Mouse (Mus musculus) kidney, embryonic 14.5 days (tissue): ENCODE data around the gene Rpl18. TPM values are rescaled to one million over a fixed set of nuclear protein-coding genes. Genes with fewer than 3 reads are reported as not detected.

Source experiments
- ATAC-seq: fragments of 200-750 bp; cut with Nextera tagmentation; 2 replicates; pipeline ENCODE4 v1.8.0; 2017; ENCODE audit warnings: moderate number of reproducible peaks, mild to moderate bottlenecking, moderate TSS enrichment, moderate library complexity; ENCODE audit not compliant: low FRiP score, low TSS enrichment
- H3K27ac ChIP-seq: fragments of 300-500 bp; sonication (generic); 2 replicates; pipeline ENCODE4 v1.5.1; 2014; ENCODE audit warnings: low read depth, mild to moderate bottlenecking, low read length, moderate library complexity, mixed read lengths
- H3K27me3 ChIP-seq: fragments of 300-500 bp; sonication (generic); 2 replicates; pipeline ENCODE4 v1.6.1; 2014; ENCODE audit warnings: mild to moderate bottlenecking, low read length; ENCODE audit not compliant: control insufficient read depth, insufficient read depth
- H3K36me3 ChIP-seq: fragments of 300-500 bp; sonication (generic); 2 replicates; pipeline ENCODE4 v1.6.1; 2014; ENCODE audit warnings: low read length, mixed read lengths; ENCODE audit not compliant: control insufficient read depth, insufficient read depth
- H3K4me1 ChIP-seq: fragments of 300-500 bp; sonication (generic); 2 replicates; pipeline ENCODE4 v1.6.1; 2014; ENCODE audit warnings: low read length, mixed read lengths; ENCODE audit not compliant: control insufficient read depth, insufficient read depth
- H3K4me2 ChIP-seq: fragments of 300-500 bp; sonication (generic); replicated peaks from 2 replicates; pipeline ENCODE4 v1.6.1; 2014; ENCODE audit warnings: low read depth, mild to moderate bottlenecking, low read length
- H3K4me3 ChIP-seq: fragments of 300-500 bp; sonication (generic); 2 replicates; pipeline ENCODE4 v1.5.1; 2014; ENCODE audit warnings: mild to moderate bottlenecking, low read length
- H3K9ac ChIP-seq: fragments of 300-500 bp; sonication (generic); 2 replicates; pipeline ENCODE4 v1.6.1; 2014; ENCODE audit warnings: low read depth, mild to moderate bottlenecking, low read length, moderate library complexity
- H3K9me3 ChIP-seq: fragments of 300-500 bp; sonication (generic); 2 replicates; pipeline ENCODE4 v1.6.1; 2016; ENCODE audit warnings: low read length; ENCODE audit not compliant: control insufficient read depth
- WGBS: fragments of 180-500 bp; shearing (Covaris S2); extraction: QIAGEN DNeasy Blood & Tissue Kit; methylation state at CpG from one replicate; pipeline ENCODE4 v1.1.7; 2014; 5-methylcytosine and 5-hydroxymethylcytosine counted together
- polyA plus RNA-seq: library from polyadenylated mRNA; unstranded; fragments of >200 nt; fragmentation: Nextera tagmentation; extraction: Ambion mirVana; gene quantifications from 2 replicates; pipeline ENCODE4 v1.2.1, GENCODE M21; 2014

Rpl18 gene
- polyA plus RNA-seq, 1 experiment from 2014 or later: 1,328 TPM

- H3K4me2 ChIP-seq: no peak overlapping the region
- no peak overlapping the region for H3K27ac ChIP-seq
- no peak overlapping the region for H3K4me3 ChIP-seq
- no peaks in the 10 kb centered on the region for H3K36me3 ChIP-seq
- peaks cover 4% of the 10 kb centered on the region; the same call in 1 of the 2 replicates for H3K9me3 ChIP-seq
- WGBS: 91% methylated on average over 5 of the region's 5 CpGs
- peaks cover 8% of the 10 kb centered on the region for H3K4me1 ChIP-seq
- H3K27me3 ChIP-seq: no peaks in the 10 kb centered on the region
- no peak overlapping the region for H3K9ac ChIP-seq
- ATAC-seq: no peak
Measured at GRCm38 (mm10) chr7:45747450-45747849, 32.2 kb downstream of the Rpl18 start.

GRCm38 (mm10) chr7:45748110-45748509, 32.9 kb downstream of the Rpl18 start:
- Histone ChIP-seq H3K27ac (no peak overlapping the region), H3K36me3 (no peaks in the 10 kb centered on the region), H3K9ac (no peak overlapping the region), H3K9me3 (peaks cover 4% of the 10 kb centered on the region; the same call in 1 of the 2 replicates), H3K4me1 (peaks cover 8% of the 10 kb centered on the region), H3K27me3 (no peaks in the 10 kb centered on the region), H3K4me2 (no peak overlapping the region), H3K4me3 (no peak overlapping the region)
- 70% methylated on average over 7 of the region's 7 CpGs for WGBS
- ATAC-seq: no peak

- peaks cover 4% of the 10 kb centered on the region; the same call in 1 of the 2 replicates for H3K9me3 ChIP-seq
- peaks cover 8% of the 10 kb centered on the region for H3K4me1 ChIP-seq
- H3K4me3 ChIP-seq: no peak overlapping the region
- no peaks in the 10 kb centered on the region for H3K36me3 ChIP-seq
- 33% methylated on average over 9 of the region's 10 CpGs for WGBS
- ATAC-seq: peak; percentile 38; the same call in 1 of the 2 replicates
- H3K9ac ChIP-seq: no peak overlapping the region
- no peak overlapping the region for H3K27ac ChIP-seq
- H3K27me3 ChIP-seq: no peaks in the 10 kb centered on the region
- no peak overlapping the region for H3K4me2 ChIP-seq
Measured at GRCm38 (mm10) chr7:45749401-45749800, 34.1 kb downstream of the Rpl18 start.

GRCm38 (mm10) chr7:45750162-45750561, 34.9 kb downstream of the Rpl18 start:
- Histone ChIP-seq H3K9ac (no peak overlapping the region), H3K27ac (no peak overlapping the region), H3K4me1 (peaks cover 8% of the 10 kb centered on the region), H3K27me3 (no peaks in the 10 kb centered on the region), H3K9me3 (peaks cover 4% of the 10 kb centered on the region; the same call in 1 of the 2 replicates), H3K36me3 (no peaks in the 10 kb centered on the region), H3K4me3 (no peak overlapping the region), H3K4me2 (no peak overlapping the region)
- WGBS: 66% methylated on average over 9 of the region's 9 CpGs
- no peak for ATAC-seq

- Histone ChIP-seq H3K36me3 (no peaks in the 10 kb centered on the region), H3K27me3 (peaks cover 21% of the 10 kb centered on the region), H3K4me1 (0 out of 2 replicates have a peak, but pooled peaks cover 4% of the 10 kb centered on the region), H3K9me3 (no peaks in the 10 kb centered on the region), H3K4me2 (no peak overlapping the region), H3K27ac (no peak overlapping the region), H3K4me3 (no peak overlapping the region), H3K9ac (no peak overlapping the region)
- WGBS: 52% methylated on average over 6 of the region's 6 CpGs
- ATAC-seq: no peak
Measured at GRCm38 (mm10) chr7:45755703-45756102, 40.4 kb downstream of the Rpl18 start.

GRCm38 (mm10) chr7:45759400-45759799, 44.1 kb downstream of the Rpl18 start:
- H3K36me3 ChIP-seq: no peaks in the 10 kb centered on the region
- H3K9ac ChIP-seq: peak overlapping the region; percentile 38; the same call in 1 of the 2 replicates
- H3K4me2 ChIP-seq: peak overlapping the region; percentile 46
- H3K4me1 ChIP-seq: 0 out of 2 replicates have a peak, but pooled peaks cover 4% of the 10 kb centered on the region
- H3K9me3 ChIP-seq: no peaks in the 10 kb centered on the region
- no peak overlapping the region for H3K27ac ChIP-seq
- peaks cover 21% of the 10 kb centered on the region for H3K27me3 ChIP-seq
- H3K4me3 ChIP-seq: peak overlapping the region; percentile 21; the same call in 1 of the 2 replicates
- ATAC-seq: peak; percentile 70
- 11% methylated on average over 25 of the region's 27 CpGs for WGBS

GRCm38 (mm10) chr7:45760151-45760550, 44.9 kb downstream of the Rpl18 start:
- Histone ChIP-seq H3K9me3 (no peaks in the 10 kb centered on the region), H3K4me1 (0 out of 2 replicates have a peak, but pooled peaks cover 4% of the 10 kb centered on the region), H3K4me2 (no peak overlapping the region), H3K4me3 (no peak overlapping the region), H3K9ac (no peak overlapping the region), H3K36me3 (no peaks in the 10 kb centered on the region), H3K27ac (no peak overlapping the region), H3K27me3 (peaks cover 21% of the 10 kb centered on the region)
- ATAC-seq: no peak
- WGBS: 67% methylated on average over 5 of the region's 5 CpGs

GRCm38 (mm10) chr7:45765995-45766394, 50.7 kb downstream of the Rpl18 start:
- no peak overlapping the region for H3K9ac ChIP-seq
- H3K36me3 ChIP-seq: no peaks in the 10 kb centered on the region
- H3K4me2 ChIP-seq: no peak overlapping the region
- no peaks in the 10 kb centered on the region for H3K9me3 ChIP-seq
- WGBS: 61% methylated on average over 8 of the region's 8 CpGs
- no peak for ATAC-seq
- H3K27me3 ChIP-seq: no peaks in the 10 kb centered on the region
- H3K4me1 ChIP-seq: no peaks in the 10 kb centered on the region
- H3K27ac ChIP-seq: no peak overlapping the region
- H3K4me3 ChIP-seq: no peak overlapping the region

GRCm38 (mm10) chr7:45766764-45767163, 51.5 kb downstream of the Rpl18 start:
- no peak for ATAC-seq
- H3K9me3 ChIP-seq: no peaks in the 10 kb centered on the region
- H3K4me2 ChIP-seq: no peak overlapping the region
- H3K27me3 ChIP-seq: no peaks in the 10 kb centered on the region
- no peaks in the 10 kb centered on the region for H3K36me3 ChIP-seq
- no peak overlapping the region for H3K9ac ChIP-seq
- no peaks in the 10 kb centered on the region for H3K4me1 ChIP-seq
- H3K27ac ChIP-seq: no peak overlapping the region
- WGBS: 46% methylated on average over 5 of the region's 8 CpGs
- no peak overlapping the region for H3K4me3 ChIP-seq
